Mouse (Mus musculus) limb, embryonic 14.5 days (tissue): ENCODE results near the gene Grk5. TPM values are rescaled to one million over a fixed set of nuclear protein-coding genes. Genes with fewer than 3 reads are reported as not detected.

Source experiments
- ATAC-seq: fragments of 200-750 bp; cut with Nextera tagmentation; 2 replicates; pipeline ENCODE4 v1.8.0; 2017; ENCODE audit warnings: low read depth, moderate number of reproducible peaks, moderate TSS enrichment; ENCODE audit not compliant: low FRiP score
- DNase-seq: peaks from one replicate; pipeline ENCODE4 v3.0.0-alpha.2; 2015; ENCODE audit warnings: low spot score
- H3K27ac ChIP-seq: fragments of 300-500 bp; sonication (generic); replicated peaks from 2 replicates; pipeline ENCODE4 v1.5.1; 2014; ENCODE audit warnings: low read depth, mild to moderate bottlenecking, low read length, moderate library complexity, mixed read lengths
- H3K27me3 ChIP-seq: fragments of 300-500 bp; sonication (generic); 2 replicates; pipeline ENCODE4 v1.6.1; 2014; ENCODE audit warnings: low read length, mixed read lengths; ENCODE audit not compliant: control insufficient read depth, insufficient read depth
- H3K36me3 ChIP-seq: fragments of 300-500 bp; sonication (generic); 2 replicates; pipeline ENCODE4 v1.6.1; 2014; ENCODE audit warnings: mild to moderate bottlenecking, low read length, moderate library complexity, mixed read lengths; ENCODE audit not compliant: control insufficient read depth, insufficient read depth
- H3K4me1 ChIP-seq: fragments of 300-500 bp; sonication (generic); 2 replicates; pipeline ENCODE4 v1.6.1; 2014; ENCODE audit warnings: antibody characterized with exemption, low read length, mixed read lengths; ENCODE audit not compliant: control insufficient read depth, insufficient read depth
- H3K4me2 ChIP-seq: fragments of 300-500 bp; sonication (generic); replicated peaks from 2 replicates; pipeline ENCODE4 v1.6.1; 2014; ENCODE audit warnings: low read depth, mild to moderate bottlenecking, low read length, moderate library complexity; ENCODE audit not compliant: severe bottlenecking
- H3K4me3 ChIP-seq: fragments of 300-500 bp; sonication (generic); replicated peaks from 2 replicates; pipeline ENCODE4 v1.5.1; 2014; ENCODE audit warnings: low read length
- H3K9ac ChIP-seq: fragments of 300-500 bp; sonication (generic); 2 replicates; pipeline ENCODE4 v1.6.1; 2014; ENCODE audit warnings: mild to moderate bottlenecking, low read depth, low read length, moderate library complexity; ENCODE audit not compliant: severe bottlenecking
- H3K9me3 ChIP-seq: fragments of 300-500 bp; sonication (generic); 2 replicates; pipeline ENCODE4 v1.6.1; 2016; ENCODE audit warnings: low read length; ENCODE audit not compliant: control insufficient read depth
- POLR2A ChIP-seq: fragments of 200-500 bp; IDR thresholded peaks from 2 replicates; pipeline ENCODE4 v1.8.0; 2012; ENCODE audit warnings: inconsistent platforms, mild to moderate bottlenecking, moderate library complexity, borderline replicate concordance; ENCODE audit not compliant: insufficient read depth, insufficient read length; ENCODE audit errors: extremely low read depth
- WGBS: fragments of 180-500 bp; shearing (Covaris S2); extraction: QIAGEN DNeasy Blood & Tissue Kit; methylation state at CpG from one replicate; pipeline ENCODE4 v1.1.7; 2014; 5-methylcytosine and 5-hydroxymethylcytosine counted together
- polyA plus RNA-seq, 2 experiments: library from polyadenylated mRNA; depleted of rRNA in 1 of 2; stranded (reverse) in 1 of 2; unstranded in 1 of 2; fragments of >200 nt; fragmentation: Nextera tagmentation in 1 of 2; extraction: Ambion mirVana in 1 of 2; gene quantifications; 2 replicates each; pipeline versions ENCODE4 v1.2.1 to v1.2.3; 2012 to 2014

Grk5 gene
- polyA plus RNA-seq, 2 experiments = 3.2 to 3.8 TPM

DNA sequence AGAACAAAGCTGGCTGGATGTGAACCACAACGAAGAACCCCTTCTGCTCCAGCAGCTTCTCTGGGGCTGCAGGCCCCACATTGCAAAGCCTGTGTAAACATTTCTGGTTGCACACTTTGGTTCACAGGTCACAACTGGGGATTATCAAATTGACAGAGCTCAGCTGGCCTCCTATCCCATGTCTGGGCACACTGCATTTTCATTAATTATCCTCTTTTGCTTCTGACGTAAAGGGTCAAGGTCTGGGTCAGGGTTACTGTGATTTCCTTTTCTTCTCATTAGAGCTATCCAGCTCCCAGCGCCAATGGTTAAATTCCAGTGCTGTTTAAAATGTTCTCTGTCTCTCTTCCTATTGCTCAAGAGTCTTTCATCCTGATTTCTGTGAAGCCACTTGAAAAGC, 168.0 kb downstream of the Grk5 start:
- no peaks in the 10 kb centered on the region for H3K27me3 ChIP-seq
- H3K9me3 ChIP-seq = no peaks in the 10 kb centered on the region
- H3K9ac ChIP-seq = no peak overlapping the region
- TF ChIP-seq POLR2A = no peak
- no peaks in the 10 kb centered on the region for H3K4me1 ChIP-seq
- ATAC-seq = no peak
- no peak overlapping the region for H3K4me2 ChIP-seq
- no peak overlapping the region for H3K4me3 ChIP-seq
- DNase-seq = no peak
- 37% methylated on average over 3 of the region's 3 CpGs for WGBS
- no peak overlapping the region for H3K27ac ChIP-seq
- H3K36me3 ChIP-seq = no peaks in the 10 kb centered on the region

DNA sequence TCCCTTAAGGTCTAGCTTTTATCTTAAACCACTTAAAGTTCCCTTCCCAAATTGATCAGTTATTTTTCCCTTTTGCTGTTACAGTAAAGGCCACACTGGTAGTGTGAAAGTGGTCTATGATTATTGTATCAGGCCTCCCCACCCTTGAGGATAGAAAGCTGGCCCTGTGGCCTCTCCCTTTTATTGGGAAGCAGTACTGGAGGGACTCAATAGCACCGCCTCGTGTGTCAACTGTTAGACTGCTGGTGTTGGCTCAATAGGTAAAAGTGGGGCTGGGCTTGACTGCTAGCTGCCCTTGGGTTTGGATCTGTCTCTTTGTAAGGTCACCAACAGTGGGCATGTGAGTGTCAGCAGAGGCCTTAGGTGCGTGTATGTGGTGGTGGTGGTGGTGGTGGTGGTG, 174.8 kb downstream of the Grk5 start:
- ATAC-seq (no peak), DNase-seq (no peak)
- no peak overlapping the region for H3K27ac ChIP-seq
- no peak overlapping the region for H3K4me3 ChIP-seq
- H3K27me3 ChIP-seq = no peaks in the 10 kb centered on the region
- no peak overlapping the region for H3K9ac ChIP-seq
- no peaks in the 10 kb centered on the region for H3K9me3 ChIP-seq
- no peak overlapping the region for H3K4me2 ChIP-seq
- no peak for TF ChIP-seq POLR2A
- WGBS = 70% methylated on average over 2 of the region's 3 CpGs
- no peaks in the 10 kb centered on the region for H3K4me1 ChIP-seq
- no peaks in the 10 kb centered on the region for H3K36me3 ChIP-seq

DNA sequence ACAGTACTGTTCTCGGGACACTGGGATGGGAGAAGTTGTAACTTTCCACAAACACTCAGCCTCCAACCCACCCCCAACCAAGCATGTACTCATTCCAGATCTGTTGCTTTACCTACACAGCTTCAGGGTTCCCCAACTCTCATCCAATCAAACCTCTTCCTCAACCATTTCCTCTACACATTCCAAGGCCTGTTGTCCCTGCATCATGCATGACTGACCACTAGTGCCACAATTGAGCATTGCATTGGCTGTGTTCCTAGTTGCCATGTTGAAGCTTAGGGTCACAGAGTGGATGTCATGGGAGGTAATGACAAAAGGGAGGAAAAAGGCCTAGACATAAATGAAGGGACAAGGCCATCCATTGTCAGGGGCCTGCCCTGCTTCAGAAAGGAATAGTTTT, 175.5 kb downstream of the Grk5 start:
- H3K27ac ChIP-seq = no peak overlapping the region
- ATAC-seq = no peak
- no peaks in the 10 kb centered on the region for H3K4me1 ChIP-seq
- H3K9me3 ChIP-seq = no peaks in the 10 kb centered on the region
- H3K4me3 ChIP-seq = no peak overlapping the region
- WGBS = 100% methylated on average over 1 of the region's 1 CpGs
- no peak for DNase-seq
- TF ChIP-seq POLR2A = no peak
- no peak overlapping the region for H3K4me2 ChIP-seq
- H3K36me3 ChIP-seq = no peaks in the 10 kb centered on the region
- H3K27me3 ChIP-seq = no peaks in the 10 kb centered on the region
- H3K9ac ChIP-seq = no peak overlapping the region

DNA sequence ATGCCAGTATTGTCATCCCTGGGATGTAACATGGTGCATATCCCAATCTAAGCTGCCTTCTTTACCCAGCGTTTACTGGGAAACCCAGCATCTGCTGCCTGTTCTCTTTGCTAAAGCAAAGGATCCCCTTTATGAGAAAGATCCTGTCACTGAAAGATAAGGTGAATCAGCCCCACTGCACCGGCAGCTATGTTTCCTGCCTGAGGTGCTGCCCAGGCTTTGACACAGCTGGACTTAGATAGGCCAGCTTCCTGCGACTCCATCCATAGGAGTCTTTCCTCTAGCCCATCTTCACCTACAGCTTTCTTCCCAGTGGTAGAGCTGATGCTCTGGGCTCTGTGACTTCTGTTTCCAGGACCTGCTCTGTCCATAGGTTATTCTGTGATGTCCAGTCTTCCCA, 189.1 kb downstream of the Grk5 start:
- H3K9ac ChIP-seq = no peak overlapping the region
- TF ChIP-seq POLR2A = no peak
- H3K27ac ChIP-seq = no peak overlapping the region
- ATAC-seq (no peak), DNase-seq (no peak)
- no peaks in the 10 kb centered on the region for H3K27me3 ChIP-seq
- no peaks in the 10 kb centered on the region for H3K4me1 ChIP-seq
- H3K4me3 ChIP-seq = no peak overlapping the region
- H3K36me3 ChIP-seq = peaks cover 3% of the 10 kb centered on the region; the same call in 1 of the 2 replicates
- H3K9me3 ChIP-seq = no peaks in the 10 kb centered on the region
- WGBS = 83% methylated on average over 3 of the region's 3 CpGs
- H3K4me2 ChIP-seq = no peak overlapping the region

DNA sequence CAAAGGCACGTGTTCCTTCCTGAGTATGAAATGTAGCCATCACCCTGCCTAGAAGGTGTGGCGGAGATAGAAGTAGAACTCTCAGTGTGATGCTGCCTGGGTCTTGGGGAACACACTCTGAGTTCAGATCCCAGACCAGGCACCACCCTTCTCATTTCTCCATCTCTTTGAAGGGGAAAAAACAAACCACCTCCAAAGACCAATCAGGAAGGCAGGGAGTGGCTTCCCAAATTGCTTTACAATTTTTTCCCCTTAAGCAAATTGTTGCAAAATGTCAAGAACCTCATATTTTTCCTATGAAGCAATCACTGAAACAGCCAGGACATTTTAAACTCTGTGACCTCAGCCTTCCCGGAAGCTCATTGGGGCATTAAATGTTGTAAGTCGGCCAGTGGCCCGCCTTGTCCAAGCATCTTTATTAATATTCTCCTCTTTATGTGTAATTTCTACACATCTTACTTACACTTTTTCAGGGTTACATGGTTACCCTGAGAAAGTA, 190.8 kb downstream of the Grk5 start:
- H3K9ac ChIP-seq = no peak overlapping the region
- no peak for TF ChIP-seq POLR2A

DNA sequence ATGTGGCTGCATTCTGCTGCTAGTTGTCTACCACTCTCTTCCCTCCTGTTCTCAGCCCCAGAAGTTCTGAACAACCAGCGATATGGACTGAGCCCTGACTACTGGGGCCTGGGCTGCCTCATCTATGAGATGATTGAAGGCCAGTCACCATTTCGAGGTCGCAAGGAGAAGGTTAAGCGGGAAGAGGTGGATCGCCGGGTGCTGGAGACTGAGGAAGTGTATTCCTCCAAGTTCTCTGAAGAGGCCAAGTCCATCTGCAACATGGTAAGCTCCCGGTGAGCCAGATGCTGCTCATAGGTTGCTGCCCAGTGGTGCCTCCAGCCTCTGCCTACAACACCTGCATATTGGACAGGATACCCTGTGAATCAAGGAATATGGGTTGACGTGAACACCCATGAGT, 193.5 kb downstream of the Grk5 start:
- no peak overlapping the region for H3K9ac ChIP-seq
- H3K4me3 ChIP-seq = no peak overlapping the region
- H3K27ac ChIP-seq = no peak overlapping the region
- H3K4me1 ChIP-seq = no peaks in the 10 kb centered on the region
- H3K4me2 ChIP-seq = no peak overlapping the region
- ATAC-seq (no peak), DNase-seq (no peak)
- no peaks in the 10 kb centered on the region for H3K27me3 ChIP-seq
- no peak for TF ChIP-seq POLR2A
- H3K9me3 ChIP-seq = no peaks in the 10 kb centered on the region
- 93% methylated on average over 8 of the region's 8 CpGs for WGBS
- H3K36me3 ChIP-seq = peaks cover 2% of the 10 kb centered on the region; the same call in 1 of the 2 replicates

More for the DNA sequence above, 190.8 kb downstream of the Grk5 start:
- no peaks in the 10 kb centered on the region for H3K27me3 ChIP-seq
- H3K4me1 ChIP-seq = no peaks in the 10 kb centered on the region
- no peaks in the 10 kb centered on the region for H3K9me3 ChIP-seq
- no peak for DNase-seq
- no peak overlapping the region for H3K4me2 ChIP-seq
- no peak for ATAC-seq
- no peak overlapping the region for H3K27ac ChIP-seq
- H3K4me3 ChIP-seq = no peak overlapping the region
- H3K36me3 ChIP-seq = peaks cover 5% of the 10 kb centered on the region
- WGBS = 93% methylated on average over 5 of the region's 5 CpGs
